Mouse (Mus musculus): ENCODE results near the gene Cnn2. TPM values are rescaled to one million over a fixed set of nuclear protein-coding genes. Genes with fewer than 3 reads are reported as not detected.

Cnn2 gene
- polyA plus RNA-seq, 1 experiment from 2014 or later, result 320 TPM

DNA sequence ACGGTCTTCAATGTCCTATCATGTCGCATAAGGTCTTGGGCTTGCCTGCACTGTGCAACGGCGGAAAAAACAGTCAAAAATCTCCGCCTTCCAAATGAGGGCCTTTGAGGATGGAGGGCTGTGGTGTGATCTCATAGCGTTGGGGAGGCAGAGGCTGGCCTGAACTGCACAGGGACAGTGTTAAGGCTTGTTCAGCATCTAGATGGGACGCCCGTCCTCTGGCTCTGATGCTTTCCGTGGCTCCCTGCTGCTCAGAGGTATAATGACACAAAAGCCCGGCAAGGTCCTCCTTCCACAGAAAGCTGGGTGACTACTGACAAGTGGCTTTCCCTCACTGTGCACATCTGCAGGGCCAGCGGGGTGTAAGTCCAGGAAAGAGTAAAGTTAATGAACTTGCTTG is 31.8 kb downstream of the Cnn2 start:
- Histone ChIP-seq H3K27me3 (replicated peaks; ENCODE audit: control insufficient read depth, insufficient read depth, low read length) (peaks cover 4% of the 10 kb centered on the region; the same call in 1 of the 2 replicates), H3K9me3 (ENCODE audit: control insufficient read depth, low read length) (no peaks in the 10 kb centered on the region), H3K27ac (ENCODE audit: low read depth) (peak overlapping the region; percentile 52; the same call in 1 of the 2 replicates), H3K9ac (ENCODE audit: low read length) (peak overlapping the region; percentile 53), H3K4me3 (ENCODE audit: low read depth, low read length) (peak overlapping the region; percentile 27), H3K36me3 (ENCODE audit: control insufficient read depth, insufficient read depth, low read length) (0 out of 2 replicates have a peak, but pooled peaks cover 3% of the 10 kb centered on the region), H3K4me2 (ENCODE audit: low read length) (peak overlapping the region; percentile 47), H3K4me1 (replicated peaks; ENCODE audit: control insufficient read depth, insufficient read depth, low read length) (peaks cover 14% of the 10 kb centered on the region; the same call in 1 of the 2 replicates)
- 35% methylated on average over 11 of the region's 11 CpGs for WGBS
- ATAC-seq (replicated peaks; ENCODE audit: low FRiP score, low TSS enrichment, low read depth) (no peak; the same call in 1 of the 2 replicates), DNase-seq (ENCODE audit: low spot score) (no peak)

GRCm38 (mm10) chr10:80020603-80021319 is 32.4 kb downstream of the Cnn2 start:
- no peak for ATAC-seq (replicated peaks; ENCODE audit: low FRiP score, low TSS enrichment, low read depth)
- H3K9ac ChIP-seq (ENCODE audit: low read length), result no peak overlapping the region
- H3K27ac ChIP-seq (ENCODE audit: low read depth), result no peak overlapping the region
- H3K4me1 ChIP-seq (replicated peaks; ENCODE audit: control insufficient read depth, insufficient read depth, low read length), result peaks cover 14% of the 10 kb centered on the region; the same call in 1 of the 2 replicates
- WGBS, result 87% methylated on average over 18 of the region's 18 CpGs
- H3K4me3 ChIP-seq (ENCODE audit: low read depth, low read length), result no peak overlapping the region
- peak overlapping the region; percentile 47 for H3K4me2 ChIP-seq (ENCODE audit: low read length)
- no peak for DNase-seq (ENCODE audit: low spot score)
- H3K36me3 ChIP-seq (ENCODE audit: control insufficient read depth, insufficient read depth, low read length), result 0 out of 2 replicates have a peak, but pooled peaks cover 3% of the 10 kb centered on the region
- peaks cover 4% of the 10 kb centered on the region; the same call in 1 of the 2 replicates for H3K27me3 ChIP-seq (replicated peaks; ENCODE audit: control insufficient read depth, insufficient read depth, low read length)
- no peaks in the 10 kb centered on the region for H3K9me3 ChIP-seq (ENCODE audit: control insufficient read depth, low read length)

GRCm38 (mm10) chr10:80021320-80021641 is 32.9 kb downstream of the Cnn2 start:
- Histone ChIP-seq H3K9ac (ENCODE audit: low read length) (no peak overlapping the region), H3K36me3 (ENCODE audit: control insufficient read depth, insufficient read depth, low read length) (0 out of 2 replicates have a peak, but pooled peaks cover 3% of the 10 kb centered on the region), H3K27me3 (replicated peaks; ENCODE audit: control insufficient read depth, insufficient read depth, low read length) (0 out of 2 replicates have a peak, but pooled peaks cover under 1% of the 10 kb centered on the region), H3K4me2 (ENCODE audit: low read length) (no peak overlapping the region), H3K4me1 (replicated peaks; ENCODE audit: control insufficient read depth, insufficient read depth, low read length) (peaks cover 14% of the 10 kb centered on the region; the same call in 1 of the 2 replicates), H3K27ac (ENCODE audit: low read depth) (no peak overlapping the region), H3K4me3 (ENCODE audit: low read depth, low read length) (no peak overlapping the region), H3K9me3 (ENCODE audit: control insufficient read depth, low read length) (no peaks in the 10 kb centered on the region)
- 87% methylated on average over 13 of the region's 13 CpGs for WGBS
- no peak for ATAC-seq (replicated peaks; ENCODE audit: low FRiP score, low TSS enrichment, low read depth)
- no peak for DNase-seq (ENCODE audit: low spot score)

GRCm38 (mm10) chr10:80022164-80022563 is 33.8 kb downstream of the Cnn2 start:
- DNase-seq (ENCODE audit: low spot score), result no peak
- no peak overlapping the region for H3K27ac ChIP-seq (ENCODE audit: low read depth)
- 94% methylated on average over 12 of the region's 12 CpGs for WGBS
- ATAC-seq (replicated peaks; ENCODE audit: low FRiP score, low TSS enrichment, low read depth), result no peak
- H3K9ac ChIP-seq (ENCODE audit: low read length), result no peak overlapping the region
- H3K4me3 ChIP-seq (ENCODE audit: low read depth, low read length), result no peak overlapping the region
- peaks cover 14% of the 10 kb centered on the region; the same call in 1 of the 2 replicates for H3K4me1 ChIP-seq (replicated peaks; ENCODE audit: control insufficient read depth, insufficient read depth, low read length)
- H3K36me3 ChIP-seq (ENCODE audit: control insufficient read depth, insufficient read depth, low read length), result 0 out of 2 replicates have a peak, but pooled peaks cover 3% of the 10 kb centered on the region
- no peaks in the 10 kb centered on the region for H3K27me3 ChIP-seq (replicated peaks; ENCODE audit: control insufficient read depth, insufficient read depth, low read length)
- H3K9me3 ChIP-seq (ENCODE audit: control insufficient read depth, low read length), result no peaks in the 10 kb centered on the region
- H3K4me2 ChIP-seq (ENCODE audit: low read length), result no peak overlapping the region

- ATAC-seq (replicated peaks; ENCODE audit: low FRiP score, low TSS enrichment, low read depth) (no peak), DNase-seq (ENCODE audit: low spot score) (no peak)
Measured at GRCm38 (mm10) chr10:80022806-80023205, 34.4 kb downstream of the Cnn2 start.

GRCm38 (mm10) chr10:80023758-80024157 is 35.4 kb downstream of the Cnn2 start:
- Histone ChIP-seq H3K9ac (ENCODE audit: low read length) (no peak overlapping the region), H3K27ac (ENCODE audit: low read depth) (no peak overlapping the region), H3K4me1 (replicated peaks; ENCODE audit: control insufficient read depth, insufficient read depth, low read length) (peaks cover 13% of the 10 kb centered on the region; the same call in 1 of the 2 replicates), H3K36me3 (ENCODE audit: control insufficient read depth, insufficient read depth, low read length) (0 out of 2 replicates have a peak, but pooled peaks cover 4% of the 10 kb centered on the region), H3K4me2 (ENCODE audit: low read length) (no peak overlapping the region), H3K4me3 (ENCODE audit: low read depth, low read length) (no peak overlapping the region), H3K27me3 (replicated peaks; ENCODE audit: control insufficient read depth, insufficient read depth, low read length) (no peaks in the 10 kb centered on the region), H3K9me3 (ENCODE audit: control insufficient read depth, low read length) (no peaks in the 10 kb centered on the region)
- 81% methylated on average over 5 of the region's 5 CpGs for WGBS
- no peak for ATAC-seq (replicated peaks; ENCODE audit: low FRiP score, low TSS enrichment, low read depth)
- no peak for DNase-seq (ENCODE audit: low spot score)

More at GRCm38 (mm10) chr10:80022806-80023205, 34.4 kb downstream of the Cnn2 start:
- WGBS, result 97% methylated on average over 8 of the region's 8 CpGs
- H3K36me3 ChIP-seq (ENCODE audit: control insufficient read depth, insufficient read depth, low read length), result 0 out of 2 replicates have a peak, but pooled peaks cover 3% of the 10 kb centered on the region
- H3K4me3 ChIP-seq (ENCODE audit: low read depth, low read length), result no peak overlapping the region
- no peaks in the 10 kb centered on the region for H3K9me3 ChIP-seq (ENCODE audit: control insufficient read depth, low read length)
- H3K9ac ChIP-seq (ENCODE audit: low read length), result no peak overlapping the region
- peaks cover 14% of the 10 kb centered on the region; the same call in 1 of the 2 replicates for H3K4me1 ChIP-seq (replicated peaks; ENCODE audit: control insufficient read depth, insufficient read depth, low read length)
- no peaks in the 10 kb centered on the region for H3K27me3 ChIP-seq (replicated peaks; ENCODE audit: control insufficient read depth, insufficient read depth, low read length)
- H3K4me2 ChIP-seq (ENCODE audit: low read length), result no peak overlapping the region
- no peak overlapping the region for H3K27ac ChIP-seq (ENCODE audit: low read depth)

DNA sequence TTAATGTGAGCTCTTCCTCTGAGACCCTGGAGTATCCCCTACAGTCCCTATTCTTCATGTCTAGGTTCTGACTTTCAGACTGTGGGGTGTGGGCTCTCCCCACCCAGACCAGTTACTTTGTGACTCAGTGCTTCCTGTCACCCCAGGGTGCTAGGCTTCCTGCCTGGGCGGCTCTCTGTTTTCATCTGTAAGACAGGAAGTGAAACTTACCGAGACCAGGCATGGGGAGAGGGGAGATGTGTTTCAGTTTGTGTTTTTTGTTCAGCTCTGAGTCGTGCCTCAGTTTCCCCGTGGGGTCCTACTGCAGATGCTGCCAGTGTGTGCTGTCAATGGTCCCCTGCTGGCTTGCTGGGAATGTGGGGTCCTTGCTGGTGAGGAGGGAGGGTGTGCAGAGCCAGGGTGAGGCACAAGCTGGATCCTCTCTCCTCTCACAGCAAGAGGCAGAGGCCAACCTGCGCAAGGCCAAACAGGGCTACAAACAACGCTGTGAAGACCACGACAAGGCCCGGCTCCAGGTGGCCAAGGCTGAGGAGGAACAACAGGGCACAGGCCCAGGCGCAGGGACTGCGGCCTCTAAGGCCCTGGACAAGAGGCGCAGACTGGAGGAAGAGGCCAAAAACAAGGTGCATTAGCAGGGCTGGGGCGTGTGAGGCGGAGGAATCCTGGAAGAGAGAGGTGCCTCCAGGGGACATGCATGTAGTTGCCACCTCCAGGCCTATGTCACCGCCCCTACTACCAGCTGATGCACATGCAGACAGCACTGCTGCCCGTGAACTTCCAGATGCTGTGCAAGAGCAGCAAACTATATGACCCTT is 36.1 kb downstream of the Cnn2 start:
- Histone ChIP-seq H3K27me3 (replicated peaks; ENCODE audit: control insufficient read depth, insufficient read depth, low read length) (no peaks in the 10 kb centered on the region), H3K9me3 (ENCODE audit: control insufficient read depth, low read length) (no peaks in the 10 kb centered on the region), H3K4me3 (ENCODE audit: low read depth, low read length) (no peak overlapping the region), H3K4me1 (replicated peaks; ENCODE audit: control insufficient read depth, insufficient read depth, low read length) (0 out of 2 replicates have a peak, but pooled peaks cover 6% of the 10 kb centered on the region), H3K9ac (ENCODE audit: low read length) (no peak overlapping the region), H3K36me3 (ENCODE audit: control insufficient read depth, insufficient read depth, low read length) (0 out of 2 replicates have a peak, but pooled peaks cover 8% of the 10 kb centered on the region), H3K4me2 (ENCODE audit: low read length) (no peak overlapping the region), H3K27ac (ENCODE audit: low read depth) (no peak overlapping the region)
- 82% methylated on average over 15 of the region's 15 CpGs for WGBS
- no peak for ATAC-seq (replicated peaks; ENCODE audit: low FRiP score, low TSS enrichment, low read depth)
- DNase-seq (ENCODE audit: low spot score), result no peak

GRCm38 (mm10) chr10:80025044-80025347 is 36.6 kb downstream of the Cnn2 start:
- H3K9ac ChIP-seq (ENCODE audit: low read length), result no peak overlapping the region
- no peak for ATAC-seq (replicated peaks; ENCODE audit: low FRiP score, low TSS enrichment, low read depth)

More at GRCm38 (mm10) chr10:80025044-80025347, 36.6 kb downstream of the Cnn2 start:
- 63% methylated on average over 4 of the region's 4 CpGs for WGBS
- Histone ChIP-seq H3K27me3 (replicated peaks; ENCODE audit: control insufficient read depth, insufficient read depth, low read length) (no peaks in the 10 kb centered on the region), H3K9me3 (ENCODE audit: control insufficient read depth, low read length) (no peaks in the 10 kb centered on the region), H3K27ac (ENCODE audit: low read depth) (no peak overlapping the region), H3K36me3 (ENCODE audit: control insufficient read depth, insufficient read depth, low read length) (0 out of 2 replicates have a peak, but pooled peaks cover 8% of the 10 kb centered on the region), H3K4me1 (replicated peaks; ENCODE audit: control insufficient read depth, insufficient read depth, low read length) (0 out of 2 replicates have a peak, but pooled peaks cover 2% of the 10 kb centered on the region), H3K4me2 (ENCODE audit: low read length) (no peak overlapping the region), H3K4me3 (ENCODE audit: low read depth, low read length) (no peak overlapping the region)
- DNase-seq (ENCODE audit: low spot score), result no peak
